Mouse (Mus musculus): ENCODE results near the gene Mmp9. TPM values are rescaled to one million over a fixed set of nuclear protein-coding genes. Genes with fewer than 3 reads are reported as not detected.

The Mmp9 gene
- total RNA-seq, 2 experiments from 2014 or later = 2.8 TPM

DNA sequence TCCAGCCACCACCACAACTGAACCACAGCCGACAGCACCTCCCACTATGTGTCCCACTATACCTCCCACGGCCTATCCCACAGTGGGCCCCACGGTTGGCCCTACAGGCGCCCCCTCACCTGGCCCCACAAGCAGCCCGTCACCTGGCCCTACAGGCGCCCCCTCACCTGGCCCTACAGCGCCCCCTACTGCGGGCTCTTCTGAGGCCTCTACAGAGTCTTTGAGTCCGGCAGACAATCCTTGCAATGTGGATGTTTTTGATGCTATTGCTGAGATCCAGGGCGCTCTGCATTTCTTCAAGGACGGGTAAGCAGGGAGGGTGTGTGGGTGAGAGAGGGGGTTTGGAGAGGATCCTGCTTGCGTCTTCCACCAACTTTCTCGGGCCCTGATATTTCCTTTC, 11.9 kb downstream of the Mmp9 start:
- no peak for DNase-seq (ENCODE audit: low spot score in 2 of 2)

DNA sequence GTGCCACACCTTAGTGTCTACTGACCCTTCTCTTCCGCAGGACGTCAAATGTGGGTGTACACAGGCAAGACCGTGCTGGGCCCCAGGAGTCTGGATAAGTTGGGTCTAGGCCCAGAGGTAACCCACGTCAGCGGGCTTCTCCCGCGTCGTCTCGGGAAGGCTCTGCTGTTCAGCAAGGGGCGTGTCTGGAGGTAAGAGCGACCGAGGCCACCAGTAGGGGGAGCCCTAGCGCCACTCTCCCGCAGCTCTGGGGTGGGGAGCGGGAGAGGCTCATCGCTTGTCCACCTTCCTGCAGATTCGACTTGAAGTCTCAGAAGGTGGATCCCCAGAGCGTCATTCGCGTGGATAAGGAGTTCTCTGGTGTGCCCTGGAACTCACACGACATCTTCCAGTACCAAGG, 12.6 kb downstream of the Mmp9 start:
- peak; percentile 84 to 89 for DNase-seq (ENCODE audit: low spot score in 2 of 2)

DNA sequence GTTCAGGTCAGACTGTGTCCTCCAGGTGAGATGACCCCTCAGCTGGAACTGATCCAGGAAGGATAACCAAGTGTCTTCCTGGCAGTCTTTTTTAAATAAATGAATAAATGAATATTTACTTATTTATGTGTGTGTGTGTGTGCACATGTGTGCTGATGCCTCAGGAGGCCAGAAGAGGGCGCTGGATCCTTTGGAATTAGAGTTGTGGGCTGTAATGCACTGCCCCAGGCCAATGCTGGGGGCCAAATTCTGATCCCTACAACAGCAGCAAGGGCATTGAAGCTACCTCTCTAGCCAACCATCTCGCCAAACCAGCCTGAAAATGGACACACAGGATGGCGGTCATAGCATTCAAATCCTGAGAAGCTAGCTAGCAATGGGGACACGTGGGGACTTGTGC, 15.1 kb downstream of the Mmp9 start:
- DNase-seq (ENCODE audit: low spot score in 2 of 2) = no peak

DNA sequence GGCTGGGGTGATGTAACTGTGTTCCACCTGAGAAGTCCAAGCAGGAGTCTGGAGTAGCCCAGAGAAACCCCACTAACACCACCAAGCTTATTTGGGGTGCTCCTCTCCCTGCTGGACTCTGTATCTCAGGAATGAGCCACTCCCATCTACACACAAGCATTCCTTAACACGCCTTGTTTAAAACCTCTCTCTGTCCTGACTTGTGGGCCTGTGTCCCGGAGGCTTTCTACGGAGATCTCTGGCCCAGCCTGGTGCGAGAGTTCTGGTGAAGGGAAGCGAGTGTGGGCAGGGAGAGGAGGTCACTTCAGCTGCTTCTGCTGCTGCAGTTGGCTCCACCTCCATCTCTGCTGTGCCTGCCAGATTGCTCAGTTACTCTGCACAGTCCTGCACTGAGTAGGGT, 15.6 kb downstream of the Mmp9 start:
- no peak for DNase-seq (ENCODE audit: low spot score in 2 of 2)

DNA sequence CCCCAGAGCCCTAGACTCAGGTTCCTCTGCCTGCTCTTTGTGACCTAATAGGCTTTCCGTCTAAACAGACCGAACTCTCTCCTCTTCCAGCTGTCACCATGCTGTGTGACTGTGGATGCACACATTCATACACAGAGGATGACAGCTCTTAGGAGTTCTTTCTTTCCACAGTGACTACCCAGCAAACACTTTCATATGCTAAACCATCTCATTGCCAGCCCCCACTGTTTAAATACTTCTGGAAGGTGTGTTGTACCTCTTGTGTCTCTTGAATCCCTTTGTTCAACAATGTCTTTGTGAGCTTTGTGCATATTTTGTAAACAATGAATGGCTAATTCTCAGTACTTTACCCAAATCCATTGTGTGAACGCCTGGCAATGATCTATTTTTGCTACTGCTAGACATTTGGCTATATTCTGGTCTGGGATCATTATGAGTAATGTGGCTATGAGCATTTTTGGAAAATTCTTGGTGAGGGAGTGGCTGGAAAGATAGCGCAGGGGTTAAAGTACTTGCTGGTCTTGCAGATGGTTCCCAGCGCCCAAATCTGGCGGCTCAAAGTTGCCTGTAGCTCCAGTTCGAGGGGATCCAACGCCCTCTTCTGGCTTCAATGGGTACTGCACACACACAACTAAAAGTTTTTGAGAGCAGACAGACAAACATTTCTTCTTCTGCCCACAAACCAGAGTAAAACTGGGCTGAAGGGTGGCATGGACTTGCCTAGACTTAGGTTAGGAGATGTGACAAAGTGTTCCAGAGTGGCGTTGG, 17.2 kb downstream of the Mmp9 start:
- DNase-seq (ENCODE audit: low spot score in 2 of 2) = no peak

DNA sequence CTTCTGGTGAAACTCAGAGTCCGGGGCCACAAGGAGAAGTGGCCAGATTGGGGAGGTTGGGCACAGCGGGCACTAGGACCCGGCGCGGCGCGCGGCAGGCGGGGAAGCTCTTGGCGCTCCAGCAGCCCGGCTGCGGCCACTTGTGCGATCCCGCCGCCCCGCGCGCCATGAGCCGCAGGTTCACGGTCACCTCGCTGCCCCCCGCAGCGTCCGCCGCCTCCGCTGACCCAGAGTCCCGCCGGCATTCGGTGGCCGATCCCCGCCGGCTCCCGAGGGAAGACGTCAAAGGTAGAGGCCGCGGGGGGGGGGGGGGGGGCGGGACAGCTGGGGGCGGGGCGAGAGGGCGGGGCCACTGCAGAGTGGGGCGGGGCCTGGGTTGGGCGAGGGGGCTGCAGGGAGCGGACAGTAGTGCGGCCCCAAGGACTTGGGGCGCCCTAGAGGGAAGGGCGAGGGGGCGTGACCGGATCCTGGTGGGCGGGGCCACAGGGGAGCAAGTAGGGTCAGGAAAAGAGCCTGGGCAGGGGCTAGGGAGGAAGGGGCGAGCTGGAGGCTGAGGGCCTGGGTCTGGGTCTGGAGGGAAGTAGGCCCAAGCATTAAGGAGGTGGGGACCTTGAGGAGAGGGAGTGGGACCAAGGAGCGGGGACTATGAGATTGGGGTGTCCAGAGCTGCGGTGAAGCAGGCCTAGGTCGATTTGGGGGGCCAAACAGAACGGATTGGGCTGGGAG, 20.3 kb downstream of the Mmp9 start, which contains the start of gene Slc12a5:
Gene Slc12a5 (plus strand): TSS at position 87 of the 726 bp plus-strand sequence.
- DNase-seq (ENCODE audit: low spot score in 2 of 2) = peak; percentile 63 to 73

DNA sequence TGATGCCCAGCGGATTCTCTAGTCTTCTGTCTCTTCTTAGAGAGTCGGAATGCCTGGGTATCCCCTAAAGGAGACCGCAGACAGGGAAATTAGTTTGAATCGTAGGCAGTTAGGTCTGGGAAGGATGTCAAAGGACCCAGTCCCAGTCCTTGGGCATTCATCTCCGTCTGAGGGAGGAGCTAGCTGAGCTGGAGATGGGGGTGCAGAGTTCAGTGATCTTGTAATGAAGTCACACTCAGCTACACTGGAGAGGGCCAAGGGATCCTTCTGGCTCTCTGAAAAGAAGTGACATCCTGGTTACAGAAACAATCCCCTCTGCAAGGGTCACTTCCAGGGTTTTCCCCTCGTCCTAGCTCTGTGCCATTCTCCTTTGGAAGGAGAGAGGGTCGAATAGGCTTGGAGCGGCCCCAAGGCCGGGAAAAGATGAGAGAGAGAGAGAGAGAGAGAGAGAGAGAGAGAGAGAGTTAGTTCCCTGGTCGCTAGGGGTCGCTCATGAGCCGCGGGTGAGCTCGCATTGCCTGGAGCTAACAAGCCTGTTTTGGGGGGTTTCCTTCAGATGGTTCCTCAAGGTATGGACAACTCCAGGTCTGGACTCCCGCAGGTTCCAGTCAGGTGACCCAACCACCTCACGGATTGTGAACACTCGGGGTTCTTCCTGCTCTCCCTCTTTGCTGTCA, 21.1 kb downstream of the Mmp9 start:
- peak; percentile 79 to 86 for DNase-seq (ENCODE audit: low spot score in 2 of 2)

DNA sequence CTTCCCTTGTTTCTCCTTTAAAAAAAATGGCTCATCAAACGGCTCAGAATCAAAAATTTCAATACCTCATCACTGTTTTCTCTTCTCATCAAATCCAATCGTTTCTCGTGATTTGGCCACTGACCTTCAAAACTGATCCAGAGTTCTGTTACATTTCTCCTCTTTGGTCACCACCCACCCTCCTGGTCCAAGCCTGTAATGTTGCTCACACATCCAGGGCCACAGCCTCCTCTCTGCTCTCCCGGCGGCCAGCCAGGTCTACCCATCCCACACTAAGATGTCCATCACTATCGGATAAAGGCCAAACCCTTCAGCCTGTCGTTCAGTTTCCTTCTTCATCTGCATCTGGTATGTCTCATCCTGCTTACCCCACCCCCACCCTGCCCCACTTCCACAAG, 21.6 kb downstream of the Mmp9 start:
- no peak for DNase-seq (ENCODE audit: low spot score in 2 of 2)

DNA sequence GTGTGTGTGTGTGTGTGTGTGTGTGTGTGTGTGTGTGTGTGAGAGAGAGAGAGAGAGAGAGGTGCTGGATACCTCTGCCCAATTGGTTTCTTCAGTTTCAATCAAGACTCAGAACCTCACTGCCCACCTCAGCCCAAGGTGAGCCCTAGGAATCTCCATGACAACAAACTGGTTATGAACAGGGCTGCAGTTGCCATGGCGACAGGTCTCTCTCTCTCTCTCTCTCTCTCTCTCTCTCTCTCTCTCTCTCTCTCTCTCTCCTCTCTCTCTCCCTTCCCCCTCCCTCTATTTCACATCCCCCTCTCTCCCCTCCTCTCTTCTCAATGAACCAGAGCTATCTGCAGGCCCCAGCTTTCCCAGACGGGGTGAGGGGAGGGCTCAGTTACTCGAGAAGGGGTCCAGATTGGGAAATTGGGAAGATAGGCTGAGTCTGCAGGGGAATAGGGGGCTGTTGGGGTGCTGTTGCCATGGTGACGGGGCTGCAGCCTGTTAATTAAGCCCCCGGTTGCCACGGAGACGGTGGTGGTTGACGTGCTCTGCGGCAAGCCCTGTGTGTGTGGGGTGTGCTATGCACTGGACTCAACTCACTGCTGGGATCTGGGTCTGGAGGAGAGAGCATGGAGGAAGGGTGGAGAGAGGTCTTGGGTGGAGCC, 23.8 kb downstream of the Mmp9 start:
- peak; percentile 68 to 78 for DNase-seq (ENCODE audit: low spot score in 2 of 2)

DNA sequence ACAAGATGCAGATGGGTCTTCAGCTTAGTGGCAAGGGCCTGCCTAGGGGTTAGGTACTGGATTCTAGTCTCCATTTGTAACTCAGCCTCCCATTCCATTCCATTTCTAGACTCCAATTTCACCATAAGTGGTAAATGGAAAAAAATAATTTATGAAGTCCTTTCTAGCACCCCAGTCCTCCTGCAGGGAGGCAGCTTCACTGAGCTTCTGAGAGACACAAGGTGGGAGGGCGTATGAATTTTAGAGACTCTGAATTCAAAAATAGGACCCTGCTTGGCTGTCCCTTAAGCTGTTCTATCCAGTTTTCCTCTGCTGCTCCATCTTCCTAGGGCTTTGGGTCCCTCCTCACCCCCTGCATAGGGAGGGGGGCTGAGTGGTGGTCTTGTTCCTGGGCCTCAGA, 24.4 kb downstream of the Mmp9 start:
- DNase-seq (ENCODE audit: low spot score in 2 of 2) = no peak

DNA sequence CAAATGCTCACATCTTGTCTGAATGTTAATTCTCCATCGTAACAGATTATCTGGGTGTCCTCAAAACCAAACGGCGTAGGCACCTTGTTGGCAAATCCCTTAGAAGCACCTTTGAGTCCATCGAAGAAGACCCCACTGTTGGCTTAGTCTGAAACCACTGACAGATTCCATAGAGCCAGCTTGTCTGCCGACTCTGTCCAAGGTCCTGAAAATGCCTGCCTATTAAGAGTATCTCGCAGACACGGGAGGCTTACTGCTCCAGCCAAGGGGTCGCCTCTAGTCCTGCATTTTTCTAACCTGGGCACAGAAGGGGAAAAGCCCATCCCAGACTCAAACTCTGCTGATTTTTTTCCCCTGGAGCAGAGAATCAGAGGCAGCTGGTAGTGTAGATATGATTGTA, 25.8 kb downstream of the Mmp9 start:
- no peak for DNase-seq (ENCODE audit: low spot score in 2 of 2)

DNA sequence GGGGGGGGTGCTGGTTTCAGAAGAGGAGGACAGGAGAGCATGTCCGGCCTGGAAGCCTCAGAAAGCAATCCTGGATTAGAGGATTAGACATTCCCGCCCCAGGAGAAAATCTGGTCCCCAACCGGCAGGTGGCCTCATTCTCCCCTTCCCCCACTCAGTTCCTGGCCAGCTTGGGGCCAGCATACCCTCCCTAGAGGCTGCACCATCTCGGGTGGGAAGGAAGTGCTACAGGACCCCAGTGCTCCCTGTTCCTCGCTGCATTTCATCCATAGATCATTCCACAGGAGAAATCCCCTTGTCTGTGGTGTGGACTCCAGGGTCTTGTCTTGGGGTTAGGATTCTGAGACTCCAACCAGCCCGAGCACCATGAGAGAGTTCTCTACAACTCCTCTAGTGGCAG, 26.6 kb downstream of the Mmp9 start:
- peak in 1 of 2 experiments; percentile 41 for DNase-seq (ENCODE audit: low spot score in 2 of 2)

DNA sequence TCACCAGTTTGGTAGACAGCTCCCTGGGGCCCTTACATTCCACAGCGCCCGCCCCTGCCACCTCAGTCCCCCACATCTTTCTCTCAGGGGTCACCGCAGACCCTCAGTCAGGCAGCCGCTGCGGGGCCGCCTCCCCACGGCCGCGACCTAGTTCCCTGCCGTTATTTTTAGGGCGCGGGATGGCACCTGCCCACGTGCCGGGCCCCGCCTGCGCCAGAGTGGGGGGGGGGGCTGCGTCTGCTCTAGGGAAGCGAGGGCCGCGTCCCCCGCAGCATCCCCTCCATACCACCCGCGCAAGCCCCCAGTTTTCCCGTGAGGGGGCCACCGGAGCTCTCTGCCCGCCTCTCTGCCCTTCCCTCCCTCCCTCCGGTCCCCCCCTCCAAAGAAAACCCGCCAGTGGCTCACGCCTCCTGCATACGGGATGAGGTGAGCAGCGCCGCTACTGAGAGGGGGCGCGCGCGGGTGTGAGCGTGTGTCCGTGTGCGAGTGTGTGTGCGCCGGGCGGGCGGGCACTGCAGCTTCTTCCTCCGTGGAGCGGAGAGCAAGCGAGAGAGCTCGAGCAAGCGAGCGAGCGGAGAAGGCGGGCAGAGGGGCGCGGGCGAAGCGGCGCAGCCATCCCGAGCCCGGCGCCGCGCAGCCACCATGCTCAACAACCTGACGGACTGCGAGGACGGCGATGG, 27.3 kb downstream of the Mmp9 start:
- DNase-seq (ENCODE audit: low spot score in 2 of 2) = peak; percentile 68 to 70

DNA sequence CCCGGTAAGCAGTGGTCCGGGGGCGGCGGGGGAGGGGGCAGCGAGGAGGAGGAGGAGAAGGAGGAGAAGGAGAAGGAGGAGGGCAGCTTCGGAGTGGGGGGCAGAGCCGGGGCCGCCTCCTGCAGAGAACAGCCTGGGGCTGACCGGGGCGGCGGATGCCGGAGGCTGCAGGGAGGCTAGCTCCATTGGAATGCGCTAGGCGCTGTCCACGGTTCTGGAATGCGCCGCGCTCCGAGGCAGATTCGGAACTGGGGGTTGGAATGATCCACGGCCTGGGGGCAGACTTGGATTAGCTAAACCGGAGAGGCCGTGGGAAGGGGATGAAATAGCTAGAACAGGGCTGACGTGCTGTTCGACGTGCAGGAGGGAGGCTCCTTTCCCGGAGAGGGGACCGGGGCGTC, 27.9 kb downstream of the Mmp9 start:
- DNase-seq (ENCODE audit: low spot score in 2 of 2) = peak; percentile 71 to 78

DNA sequence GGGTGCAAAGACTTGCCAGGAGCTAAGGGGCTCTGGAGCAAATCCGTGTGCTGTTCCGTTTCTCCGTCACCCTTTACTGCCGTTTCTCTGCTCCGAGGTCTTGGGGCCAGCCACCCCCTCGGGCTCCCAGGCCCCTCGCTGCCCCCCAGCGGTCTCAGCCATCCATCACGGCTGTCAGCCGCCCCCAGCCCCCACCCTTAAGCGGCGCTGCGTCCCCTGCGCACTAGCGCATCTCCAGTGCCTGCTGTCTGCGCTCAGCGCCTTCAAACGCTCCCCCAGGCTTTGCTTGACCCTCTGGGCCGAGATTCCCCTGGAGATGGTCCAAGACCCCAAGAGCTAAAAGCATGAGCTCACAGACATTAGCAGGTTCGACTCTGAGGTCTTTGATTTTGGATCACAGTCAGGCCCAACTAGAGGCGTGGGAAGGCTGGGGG, 28.8 kb downstream of the Mmp9 start:
- peak; percentile 38 to 54 for DNase-seq (ENCODE audit: low spot score in 2 of 2)

DNA sequence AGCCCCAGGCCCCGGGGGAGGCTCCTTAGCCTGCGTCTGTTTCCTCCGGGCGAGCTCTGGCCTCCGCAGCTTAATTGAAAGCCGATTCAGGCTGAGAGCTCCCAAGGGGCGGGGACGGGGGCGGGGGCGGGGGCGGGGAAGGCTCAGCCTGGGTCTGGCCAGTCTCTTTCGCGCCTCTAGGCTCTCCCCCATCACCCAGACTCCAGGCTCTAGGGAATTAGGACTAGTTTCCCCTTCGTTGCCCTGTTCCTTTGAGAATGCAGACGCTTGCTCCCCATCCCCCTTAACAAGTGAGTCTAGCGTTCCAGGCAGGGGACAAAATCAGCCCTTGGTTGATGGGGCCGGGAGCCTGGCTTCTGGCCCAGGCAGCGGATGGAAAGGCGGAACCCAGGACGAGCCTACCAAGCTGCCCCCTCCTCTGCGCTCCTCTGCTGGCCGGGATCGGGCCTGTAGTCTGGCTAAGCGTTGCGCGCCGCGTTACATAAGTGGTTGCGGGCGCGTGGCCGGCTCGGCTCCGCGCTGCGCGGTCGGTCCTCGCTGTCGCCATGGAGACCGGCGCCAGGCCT, 30.1 kb downstream of the Mmp9 start:
- DNase-seq (ENCODE audit: low spot score in 2 of 2) = peak in 1 of 2 experiments; percentile 62

DNA sequence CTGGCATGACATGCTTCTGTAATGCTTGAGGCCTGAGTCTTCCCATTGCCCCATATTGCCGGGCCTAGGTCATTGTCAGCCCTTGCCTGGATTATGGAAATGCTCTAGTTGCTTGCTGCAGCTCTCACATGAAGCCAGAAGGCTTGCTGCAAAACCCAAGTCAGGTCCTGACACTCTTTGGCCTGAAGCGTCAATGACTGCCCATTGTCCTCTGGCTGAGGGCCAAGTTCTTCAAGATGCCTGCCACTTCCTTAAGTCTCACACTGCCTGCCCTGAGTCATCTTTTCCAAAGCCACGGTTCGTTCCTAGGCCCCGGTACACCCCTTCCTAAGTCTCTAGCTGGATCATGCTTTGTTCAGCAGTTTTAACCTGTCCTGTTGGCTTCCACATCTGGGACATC, 32.1 kb downstream of the Mmp9 start:
- DNase-seq (ENCODE audit: low spot score in 2 of 2) = no peak

DNA sequence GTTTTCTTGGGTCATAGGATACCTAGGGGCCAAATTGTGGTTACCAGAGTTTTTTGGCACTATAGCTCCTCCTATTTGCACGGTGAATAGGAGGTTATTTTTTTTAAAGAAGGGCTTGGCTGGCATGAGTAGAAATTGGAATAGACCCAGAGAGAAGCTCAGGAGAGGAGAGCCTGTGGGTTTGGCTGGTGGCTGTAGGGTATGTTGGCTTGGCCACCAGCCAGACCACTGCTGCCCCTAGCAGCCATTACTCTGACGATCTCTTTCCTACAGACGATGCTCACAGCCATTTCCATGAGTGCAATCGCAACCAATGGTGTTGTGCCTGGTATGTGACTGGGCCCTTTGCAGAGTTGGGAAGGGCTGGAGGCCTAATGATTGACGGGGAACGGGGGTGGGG, 35.0 kb downstream of the Mmp9 start:
- no peak for DNase-seq (ENCODE audit: low spot score in 2 of 2)

DNA sequence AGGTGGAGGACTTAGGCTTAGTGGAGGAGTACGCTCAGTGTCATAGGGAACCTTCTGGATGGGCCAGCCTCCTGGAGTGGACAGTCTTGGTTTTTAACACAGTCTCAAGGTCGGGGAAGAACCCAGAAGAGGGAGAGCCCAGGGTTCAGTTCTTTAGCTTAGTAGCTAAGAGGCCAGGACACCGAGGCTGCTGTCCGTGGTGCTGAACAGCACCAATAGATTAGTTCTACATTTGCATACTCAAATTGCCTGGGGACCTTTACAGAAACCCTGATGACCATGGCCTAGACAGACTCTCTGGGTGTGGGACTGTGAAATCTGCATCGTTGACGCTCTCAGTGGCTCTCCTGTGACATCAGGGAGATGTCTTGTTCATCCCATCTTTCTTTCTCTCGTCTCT, 39.2 kb downstream of the Mmp9 start:
- no peak for DNase-seq (ENCODE audit: low spot score in 2 of 2)

DNA sequence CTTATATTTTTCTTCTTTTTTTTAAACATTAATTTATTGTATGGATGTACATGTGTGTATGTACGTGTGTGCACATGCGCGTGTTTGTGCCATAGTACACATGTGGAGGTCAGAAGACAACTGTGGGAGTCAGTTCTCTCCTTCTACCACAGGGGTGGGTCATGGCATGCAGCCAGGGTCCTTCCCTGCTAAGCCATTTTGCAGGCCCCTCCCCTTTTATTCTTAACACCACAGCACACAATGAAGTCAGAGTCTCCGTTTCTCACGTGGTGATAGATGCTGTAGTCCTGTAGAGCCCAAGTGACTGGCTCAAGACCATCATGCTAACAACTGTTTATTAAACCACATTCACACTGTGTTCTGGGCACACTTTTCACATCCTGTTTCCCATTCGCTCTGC, 45.4 kb downstream of the Mmp9 start:
- DNase-seq (ENCODE audit: low spot score in 2 of 2) = no peak

Data from layer of hippocampus, postnatal 10 days (tissue).